Mouse (Mus musculus): Measurements from ENCODE around the gene Ankdd1b. TPM values are rescaled to one million over a fixed set of nuclear protein-coding genes. Genes with fewer than 3 reads are reported as not detected.

Ankdd1b gene
- not detected for total RNA-seq (2023)

DNA sequence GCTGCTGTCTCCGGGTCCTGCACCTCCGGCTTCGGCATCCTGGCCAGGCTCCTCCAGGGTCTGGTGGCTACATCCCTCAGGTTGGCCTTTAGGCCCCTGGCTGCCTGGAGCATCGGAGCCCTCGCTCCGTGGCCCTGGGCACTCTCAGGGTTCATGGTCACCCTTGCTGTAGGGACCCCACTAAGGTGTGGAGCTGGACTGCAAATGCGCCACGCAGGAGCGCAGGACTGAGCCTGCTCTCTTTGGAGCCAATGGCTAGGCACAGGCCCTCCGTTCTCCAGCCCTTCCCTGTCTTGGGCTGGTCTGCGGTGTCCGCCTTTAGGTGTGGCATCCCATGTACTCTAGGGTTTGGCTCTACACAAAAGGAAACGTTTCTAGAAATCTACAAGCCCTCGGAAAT lies at the start of gene Ankdd1b:
TSS of gene Ankdd1b (minus strand) at position 242 of the 400 bp plus-strand sequence.

GRCm38 (mm10) chr13:96490433-96490832 lies 19.4 kb upstream of the Ankdd1b start, which contains the start of gene Gm17622:
TSS of gene Gm17622 (plus strand) at chr13:96490733.

GRCm38 (mm10) chr13:96388042-96388888 lies 82.7 kb downstream of the Ankdd1b start, which contains the start of gene Poc5:
TSS of gene Poc5 (plus strand) at chr13:96388294.

Other genes with a start within 250 kb of the Ankdd1b start
- 27.4 TPM for gene Poc5, start 82.9 kb downstream of the Ankdd1b start, total RNA-seq (2023)
- not detected for gene Gm17622, start 19.5 kb upstream of the Ankdd1b start, total RNA-seq (2023)
- 9.2 TPM for gene Polk, start 71.4 kb upstream of the Ankdd1b start, total RNA-seq (2023)
- 66.4 TPM for gene Col4a3bp, start 71.4 kb upstream of the Ankdd1b start, total RNA-seq (2023)
- 88.4 TPM for gene Hmgcr, start 199.7 kb upstream of the Ankdd1b start, total RNA-seq (2023)